Mouse (Mus musculus) stomach, postnatal 0 days (tissue): ENCODE data around the gene Cwc22.

Source experiments
- CTCF ChIP-seq: IDR thresholded peaks from 2 replicates; pipeline ENCODE4 v1.5.1; 2016; ENCODE audit warnings: antibody characterized with exemption, low read depth, mild to moderate bottlenecking, moderate library complexity
- EP300 ChIP-seq: optimal IDR thresholded peaks from 2 replicates; pipeline ENCODE3; 2016; ENCODE audit warnings: antibody characterized with exemption

- no peak for TF ChIP-seq EP300
- no peak for TF ChIP-seq CTCF
Observed at GRCm38 (mm10) chr2:77898436-77898835, 47.7 kb downstream of the Cwc22 start.
